Mouse (Mus musculus): ENCODE data around the gene Sh2d1b1. TPM values are rescaled to one million over a fixed set of nuclear protein-coding genes. Genes with fewer than 3 reads are reported as not detected.

Sh2d1b1 gene
- polyA plus RNA-seq, 1 experiment from 2014 or later, result not detected

DNA sequence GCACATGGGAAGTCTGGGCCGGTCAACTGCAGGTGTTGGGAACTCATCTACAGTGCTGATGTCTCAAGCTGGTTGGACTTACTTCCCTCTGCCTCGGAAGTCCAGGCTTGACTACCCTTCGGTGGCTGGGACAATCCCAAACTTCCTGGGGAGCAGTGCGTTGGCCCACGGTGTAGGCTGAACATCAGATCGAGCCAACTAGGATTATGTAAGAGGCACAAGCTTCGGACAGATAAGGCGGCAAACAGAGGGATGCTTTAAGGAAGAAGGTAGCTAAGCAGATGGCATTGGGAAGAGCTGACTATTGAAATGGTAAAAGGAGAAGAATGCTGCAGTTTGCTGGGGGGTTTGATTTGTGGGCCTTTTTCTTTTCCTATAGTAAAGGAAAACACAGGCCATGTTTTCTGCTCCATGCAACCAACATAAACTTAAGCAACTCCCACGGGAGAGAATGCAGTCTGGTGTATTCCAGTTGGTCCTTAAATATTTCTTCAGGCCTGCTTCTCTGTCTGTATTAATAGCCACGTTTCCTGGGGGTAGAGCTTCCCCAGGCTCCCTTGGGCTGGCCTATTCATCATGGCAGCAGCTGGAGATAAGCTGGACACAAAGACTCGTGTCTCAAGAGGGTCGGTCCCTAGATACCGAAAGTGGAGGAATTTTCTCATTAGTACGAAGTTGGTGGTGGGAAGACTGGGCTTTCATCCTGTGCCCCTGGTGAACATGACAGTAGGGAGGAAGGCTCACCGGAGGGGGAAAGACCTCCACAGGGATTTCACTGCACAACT, 17.9 kb downstream of the Sh2d1b1 start:
- 57% methylated on average over 15 of the region's 15 CpGs for WGBS
- Histone ChIP-seq H3K36me3 (no peaks in the 10 kb centered on the region), H3K4me2 (replicated peaks) (no peak overlapping the region), H3K9ac (replicated peaks) (no peak overlapping the region), H3K4me3 (no peak overlapping the region), H3K27ac (replicated peaks) (no peak overlapping the region), H3K4me1 (peaks cover 6% of the 10 kb centered on the region; the same call in 1 of the 2 replicates), H3K27me3 (no peaks in the 10 kb centered on the region), H3K9me3 (no peaks in the 10 kb centered on the region)
- no peak for ATAC-seq (ENCODE audit: low FRiP score, low read depth)

DNA sequence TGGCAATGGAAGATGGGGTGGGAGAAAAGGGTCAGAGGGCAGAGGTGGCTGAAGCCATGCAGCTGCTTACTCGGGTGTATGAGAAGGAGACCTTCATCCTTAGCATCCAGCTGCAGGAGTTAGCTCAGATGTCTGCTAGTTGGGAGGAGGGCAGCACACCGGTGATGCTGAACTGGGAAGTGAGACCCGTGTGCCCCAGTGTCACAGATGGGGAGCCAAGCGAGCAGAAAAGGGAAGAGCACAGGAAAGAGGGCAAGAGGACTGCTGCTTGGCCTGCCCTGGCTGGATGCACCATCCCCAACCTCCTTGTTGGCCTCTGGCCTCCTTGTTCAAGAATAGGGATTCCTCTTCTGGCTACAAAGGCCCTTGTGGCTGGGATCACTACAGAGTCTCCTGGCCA, 22.4 kb downstream of the Sh2d1b1 start:
- Histone ChIP-seq H3K9ac (replicated peaks) (no peak overlapping the region), H3K4me3 (no peak overlapping the region), H3K27ac (replicated peaks) (no peak overlapping the region), H3K9me3 (no peaks in the 10 kb centered on the region), H3K4me1 (peaks cover 6% of the 10 kb centered on the region; the same call in 1 of the 2 replicates), H3K4me2 (replicated peaks) (no peak overlapping the region), H3K27me3 (0 out of 2 replicates have a peak, but pooled peaks cover 3% of the 10 kb centered on the region), H3K36me3 (no peaks in the 10 kb centered on the region)
- ATAC-seq (ENCODE audit: low FRiP score, low read depth), result no peak
- 81% methylated on average over 4 of the region's 4 CpGs for WGBS

DNA sequence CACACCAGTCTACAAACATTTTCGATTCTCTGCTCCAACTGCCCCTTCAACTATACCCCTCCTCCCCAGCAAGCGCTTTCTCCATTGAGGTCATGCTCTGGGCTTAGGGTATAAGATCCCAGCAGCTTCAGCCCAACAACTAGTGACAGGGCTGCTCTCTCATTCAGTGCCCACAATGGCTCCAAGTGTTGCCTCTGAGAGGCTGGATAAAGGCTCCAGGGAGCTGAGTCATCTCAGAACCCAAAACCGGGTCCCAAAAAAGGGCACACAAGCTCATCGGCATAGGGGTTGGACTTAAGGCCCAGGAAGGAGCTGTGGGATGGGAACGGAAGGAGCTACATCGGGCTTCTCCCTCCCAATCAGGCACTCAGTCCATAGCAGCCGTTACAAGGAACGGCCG, 24.6 kb downstream of the Sh2d1b1 start:
- H3K4me3 ChIP-seq, result no peak overlapping the region
- no peaks in the 10 kb centered on the region for H3K9me3 ChIP-seq
- H3K9ac ChIP-seq (replicated peaks), result no peak overlapping the region
- H3K4me2 ChIP-seq (replicated peaks), result no peak overlapping the region
- ATAC-seq (ENCODE audit: low FRiP score, low read depth), result no peak
- 0 out of 2 replicates have a peak, but pooled peaks cover 3% of the 10 kb centered on the region for H3K27me3 ChIP-seq
- H3K4me1 ChIP-seq, result no peaks in the 10 kb centered on the region
- H3K27ac ChIP-seq (replicated peaks), result no peak overlapping the region
- 91% methylated on average over 9 of the region's 9 CpGs for WGBS
- H3K36me3 ChIP-seq, result no peaks in the 10 kb centered on the region

DNA sequence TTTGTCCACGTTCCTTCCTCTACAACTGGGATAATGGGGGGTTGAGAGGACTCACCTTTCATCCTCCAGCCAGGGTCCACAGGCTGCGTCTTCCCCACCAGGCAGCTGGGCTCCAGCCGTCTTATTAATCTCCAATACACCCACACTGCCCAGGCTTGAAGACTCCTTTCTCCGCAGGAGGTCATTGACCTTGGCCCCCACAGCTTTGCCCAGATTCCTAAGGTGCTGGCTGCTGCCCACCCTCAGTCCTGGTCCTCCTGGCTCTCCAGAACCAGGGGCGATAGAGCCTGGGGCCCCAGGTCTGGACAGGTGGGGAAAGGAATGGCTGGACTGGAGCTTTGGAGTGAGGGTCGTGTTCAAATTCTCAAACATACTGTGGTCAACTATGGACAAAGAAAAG, 25.3 kb downstream of the Sh2d1b1 start:
- H3K4me1 ChIP-seq, result no peaks in the 10 kb centered on the region
- H3K4me2 ChIP-seq (replicated peaks), result no peak overlapping the region
- no peak for ATAC-seq (ENCODE audit: low FRiP score, low read depth)
- no peaks in the 10 kb centered on the region for H3K36me3 ChIP-seq
- H3K27ac ChIP-seq (replicated peaks), result no peak overlapping the region
- H3K9me3 ChIP-seq, result no peaks in the 10 kb centered on the region
- H3K9ac ChIP-seq (replicated peaks), result no peak overlapping the region
- 77% methylated on average over 6 of the region's 6 CpGs for WGBS
- 0 out of 2 replicates have a peak, but pooled peaks cover 3% of the 10 kb centered on the region for H3K27me3 ChIP-seq
- H3K4me3 ChIP-seq, result no peak overlapping the region

DNA sequence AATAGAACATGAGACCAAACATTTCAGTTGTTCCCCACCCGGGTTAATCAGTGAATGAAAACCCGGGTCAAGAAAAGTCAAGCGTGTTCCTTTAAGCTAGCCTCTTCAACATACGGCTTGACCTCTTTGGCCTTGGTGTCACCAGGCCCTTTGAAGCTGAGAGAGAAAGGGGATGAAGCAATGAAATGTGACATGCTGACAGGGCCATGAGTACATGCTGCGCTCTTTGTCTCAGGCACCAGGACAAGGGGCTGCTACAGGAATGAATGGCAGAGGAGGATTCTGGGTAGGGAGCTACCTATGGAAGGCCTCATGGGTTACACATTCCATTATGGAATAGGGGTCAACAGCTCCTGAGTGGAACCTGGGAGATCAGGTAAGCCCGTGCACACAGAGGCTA, 26.0 kb downstream of the Sh2d1b1 start:
- WGBS, result 44% methylated on average over 6 of the region's 6 CpGs
- no peak overlapping the region for H3K4me2 ChIP-seq (replicated peaks)
- 0 out of 2 replicates have a peak, but pooled peaks cover 3% of the 10 kb centered on the region for H3K27me3 ChIP-seq
- H3K36me3 ChIP-seq, result no peaks in the 10 kb centered on the region
- H3K27ac ChIP-seq (replicated peaks), result no peak overlapping the region
- no peak overlapping the region for H3K4me3 ChIP-seq
- no peak overlapping the region for H3K9ac ChIP-seq (replicated peaks)
- H3K9me3 ChIP-seq, result no peaks in the 10 kb centered on the region
- no peak for ATAC-seq (ENCODE audit: low FRiP score, low read depth)
- H3K4me1 ChIP-seq, result no peaks in the 10 kb centered on the region

DNA sequence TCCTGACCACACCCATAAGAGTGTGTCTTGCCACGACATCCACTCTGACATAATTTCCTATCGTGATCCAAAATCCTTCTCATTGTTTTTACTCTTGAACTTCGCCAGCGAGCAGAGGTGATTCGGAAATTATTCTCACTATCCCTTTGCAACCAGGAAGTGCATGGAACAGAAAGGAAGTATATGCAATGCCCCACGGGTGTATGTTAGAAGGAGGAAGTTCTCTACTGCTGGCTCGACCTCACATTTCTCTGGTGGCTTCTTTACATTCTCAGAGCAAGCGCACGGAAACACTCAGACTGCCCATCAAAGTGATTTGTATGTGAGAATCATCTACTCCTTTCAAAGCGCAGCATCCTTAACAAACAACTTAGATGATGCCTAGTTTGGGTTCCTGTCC, 27.9 kb downstream of the Sh2d1b1 start:
- no peak overlapping the region for H3K4me3 ChIP-seq
- H3K27me3 ChIP-seq, result 0 out of 2 replicates have a peak, but pooled peaks cover 3% of the 10 kb centered on the region
- no peak overlapping the region for H3K4me2 ChIP-seq (replicated peaks)
- H3K27ac ChIP-seq (replicated peaks), result no peak overlapping the region
- WGBS, result 91% methylated on average over 10 of the region's 10 CpGs
- no peaks in the 10 kb centered on the region for H3K36me3 ChIP-seq
- H3K4me1 ChIP-seq, result no peaks in the 10 kb centered on the region
- no peak overlapping the region for H3K9ac ChIP-seq (replicated peaks)
- ATAC-seq (ENCODE audit: low FRiP score, low read depth), result no peak
- H3K9me3 ChIP-seq, result no peaks in the 10 kb centered on the region

DNA sequence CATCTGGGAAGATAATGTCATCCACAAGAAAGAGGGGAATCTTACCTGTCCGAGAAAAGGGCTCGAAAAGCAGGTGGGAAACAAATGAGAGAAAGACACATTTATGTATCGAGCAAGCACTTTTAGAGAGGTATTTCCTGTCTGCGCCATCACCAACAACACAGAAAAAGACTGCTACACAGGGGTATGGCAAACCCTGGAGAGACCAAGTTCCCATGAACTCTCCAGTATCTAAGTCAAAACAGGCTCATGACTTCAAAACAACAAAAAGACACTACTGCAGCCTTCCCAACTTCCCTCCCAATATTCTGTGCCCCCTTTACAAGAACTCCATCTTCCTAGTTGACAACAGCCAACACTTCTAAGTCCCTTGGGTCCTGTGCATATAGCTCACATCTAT, 29.1 kb downstream of the Sh2d1b1 start, which contains the start of gene Gm7694:
TSS of gene Gm7694 (minus strand) at position 101 of the 400 bp plus-strand sequence.
- no peak for ATAC-seq (ENCODE audit: low FRiP score, low read depth)
- Histone ChIP-seq H3K27ac (replicated peaks) (no peak within 1 kb of the TSS), H3K4me2 (replicated peaks) (no peak within 1 kb of the TSS), H3K9ac (replicated peaks) (no peak within 1 kb of the TSS), H3K4me3 (no peak within 1 kb of the TSS), H3K9me3 (no peaks in the 10 kb centered on the region), H3K4me1 (no peaks in the 10 kb centered on the region), H3K27me3 (no peaks in the 10 kb centered on the region), H3K36me3 (no peaks in the 10 kb centered on the region)
- WGBS, result 98% methylated on average over 4 of the region's 4 CpGs

DNA sequence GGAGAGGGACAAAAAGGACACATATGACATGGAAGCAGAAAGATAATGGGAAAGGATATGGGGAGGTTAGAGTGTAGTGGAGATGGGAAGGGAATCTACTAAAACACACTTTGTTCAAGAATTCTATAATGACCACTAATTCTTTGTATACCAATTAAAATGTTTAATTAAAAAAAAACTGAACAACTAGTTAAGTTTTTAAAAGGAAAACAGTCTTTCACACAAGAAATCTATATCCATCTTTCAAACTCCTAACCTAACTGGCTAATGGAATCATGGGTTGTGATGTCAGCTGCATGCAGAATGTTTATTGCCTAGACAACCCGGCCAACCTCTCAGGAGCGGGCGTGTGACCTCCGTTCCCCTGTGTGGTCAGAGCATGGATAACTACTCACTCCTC, 31.4 kb downstream of the Sh2d1b1 start, which contains the start of gene Spata46:
TSS of gene Spata46 (plus strand) at position 301 of the 400 bp plus-strand sequence.
- WGBS, result 92% methylated on average over 4 of the region's 4 CpGs

DNA sequence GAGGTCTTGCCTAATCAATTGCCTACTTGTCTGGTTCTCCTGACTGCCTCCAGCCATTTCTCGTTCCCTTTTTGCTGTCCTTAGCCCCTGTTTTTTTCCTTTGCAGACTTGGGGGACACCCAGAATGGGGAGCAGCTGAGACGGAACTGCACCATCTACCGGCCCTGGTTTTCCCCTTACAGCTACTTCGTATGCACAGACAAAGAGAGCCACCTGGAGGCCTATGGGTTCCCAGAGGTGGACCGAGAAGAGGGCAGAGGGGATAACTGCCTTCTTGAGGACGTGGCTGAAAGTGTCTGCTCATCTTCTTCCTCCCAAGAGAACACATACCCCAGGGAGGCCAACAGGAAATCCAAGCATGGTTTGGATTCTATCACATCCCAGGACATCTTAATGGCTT, 34.3 kb downstream of the Sh2d1b1 start:
- ATAC-seq (ENCODE audit: low FRiP score, low read depth), result no peak
- no peak overlapping the region for H3K9ac ChIP-seq (replicated peaks)
- H3K27ac ChIP-seq (replicated peaks), result no peak overlapping the region
- H3K27me3 ChIP-seq, result no peaks in the 10 kb centered on the region; the same call in 1 of the 2 replicates
- H3K36me3 ChIP-seq, result no peaks in the 10 kb centered on the region
- WGBS, result 77% methylated on average over 6 of the region's 6 CpGs
- H3K4me1 ChIP-seq, result no peaks in the 10 kb centered on the region
- no peak overlapping the region for H3K4me2 ChIP-seq (replicated peaks)
- no peaks in the 10 kb centered on the region for H3K9me3 ChIP-seq
- no peak overlapping the region for H3K4me3 ChIP-seq

More for the DNA sequence above, 31.4 kb downstream of the Sh2d1b1 start, which contains the start of gene Spata46:
- no peak for ATAC-seq (ENCODE audit: low FRiP score, low read depth)
- Histone ChIP-seq H3K9me3 (no peaks in the 10 kb centered on the region), H3K4me1 (no peaks in the 10 kb centered on the region), H3K4me3 (no peak within 1 kb of the TSS), H3K9ac (replicated peaks) (no peak within 1 kb of the TSS), H3K27ac (replicated peaks) (no peak within 1 kb of the TSS), H3K36me3 (no peaks in the 10 kb centered on the region), H3K4me2 (replicated peaks) (no peak within 1 kb of the TSS), H3K27me3 (no peaks in the 10 kb centered on the region)

DNA sequence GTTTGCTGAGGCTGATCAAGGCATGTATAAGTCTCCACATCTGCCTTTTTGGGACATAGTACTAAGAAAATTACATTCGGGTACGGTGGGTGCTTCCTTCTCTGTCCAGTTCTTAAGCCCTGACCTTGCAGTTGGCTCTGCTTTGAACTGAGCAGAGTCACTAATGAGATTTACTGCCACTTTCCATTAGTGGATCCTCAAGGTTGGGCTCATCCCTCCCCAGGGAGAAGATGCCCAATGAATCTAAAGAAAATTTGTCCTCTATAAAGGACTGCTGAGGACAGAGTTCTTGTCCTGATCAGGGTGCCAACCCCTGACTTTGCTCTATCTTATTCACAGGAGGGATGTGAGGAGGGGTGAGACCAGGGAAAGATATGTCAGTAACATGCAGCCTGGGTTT, 44.9 kb downstream of the Sh2d1b1 start:
- H3K9me3 ChIP-seq, result no peaks in the 10 kb centered on the region
- 78% methylated on average over 2 of the region's 2 CpGs for WGBS
- no peaks in the 10 kb centered on the region for H3K36me3 ChIP-seq
- no peak for ATAC-seq (ENCODE audit: low FRiP score, low read depth)
- no peak overlapping the region for H3K27ac ChIP-seq (replicated peaks)
- no peaks in the 10 kb centered on the region for H3K27me3 ChIP-seq
- H3K4me2 ChIP-seq (replicated peaks), result no peak overlapping the region
- no peak overlapping the region for H3K4me3 ChIP-seq
- H3K9ac ChIP-seq (replicated peaks), result no peak overlapping the region
- H3K4me1 ChIP-seq, result no peaks in the 10 kb centered on the region

DNA sequence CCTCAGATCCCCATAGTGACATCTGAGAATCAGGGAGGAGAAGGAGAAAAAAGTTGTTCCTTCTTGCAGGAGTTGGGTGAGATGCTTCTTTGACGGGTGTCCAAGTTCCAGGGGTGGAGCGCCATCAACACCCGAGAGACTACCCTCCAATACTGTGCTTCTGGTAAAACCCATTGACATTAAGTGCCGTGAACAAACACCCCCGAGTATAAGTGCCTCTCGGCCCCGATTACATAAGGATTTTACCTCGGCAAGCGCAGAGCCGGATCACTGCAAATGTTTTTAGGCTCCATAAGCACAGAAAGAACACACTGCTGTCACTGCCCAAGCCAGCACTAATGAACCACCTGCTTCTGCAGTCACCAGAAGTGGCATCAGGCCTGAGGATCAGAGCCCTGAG, 45.9 kb downstream of the Sh2d1b1 start:
- Histone ChIP-seq H3K4me3 (no peak overlapping the region), H3K9ac (replicated peaks) (no peak overlapping the region), H3K9me3 (no peaks in the 10 kb centered on the region), H3K27ac (replicated peaks) (no peak overlapping the region), H3K27me3 (no peaks in the 10 kb centered on the region), H3K4me2 (replicated peaks) (no peak overlapping the region), H3K4me1 (no peaks in the 10 kb centered on the region), H3K36me3 (no peaks in the 10 kb centered on the region)
- ATAC-seq (ENCODE audit: low FRiP score, low read depth), result no peak
- WGBS, result 89% methylated on average over 10 of the region's 10 CpGs

DNA sequence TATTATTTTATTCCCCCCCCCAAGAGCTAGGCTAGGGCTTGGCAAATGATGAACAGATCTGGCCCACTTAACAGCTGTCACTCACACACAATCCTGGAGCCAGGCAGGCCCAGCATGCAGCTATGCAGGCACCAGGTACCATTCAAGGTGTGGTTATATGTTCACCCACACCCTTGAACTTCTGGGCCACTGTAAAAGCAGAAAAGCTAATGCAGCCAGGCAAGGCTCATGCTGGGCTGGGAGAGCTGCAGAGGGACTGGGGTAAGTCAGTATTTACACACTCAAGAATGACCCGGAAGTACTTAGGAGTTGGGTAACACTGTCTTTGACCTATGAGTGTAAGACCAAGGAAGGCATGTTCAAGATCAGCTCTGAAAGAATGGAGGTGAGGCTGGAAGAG, 47.2 kb downstream of the Sh2d1b1 start:
- Histone ChIP-seq H3K9me3 (no peaks in the 10 kb centered on the region), H3K4me1 (no peaks in the 10 kb centered on the region), H3K27me3 (no peaks in the 10 kb centered on the region), H3K36me3 (no peaks in the 10 kb centered on the region), H3K27ac (replicated peaks) (no peak overlapping the region), H3K4me3 (no peak overlapping the region), H3K4me2 (replicated peaks) (no peak overlapping the region), H3K9ac (replicated peaks) (no peak overlapping the region)
- no peak for ATAC-seq (ENCODE audit: low FRiP score, low read depth)
- WGBS, result 90% methylated on average over 1 of the region's 1 CpGs

Data from midbrain, embryonic 12.5 days (tissue).